Mouse (Mus musculus) thymus, adult 2 months (tissue): ENCODE results near the gene Tcl1b1. TPM values are rescaled to one million over a fixed set of nuclear protein-coding genes. Genes with fewer than 3 reads are reported as not detected.
A peak's percentile ranks its signal among the peaks of the same experiment; 100 is the strongest.
"Not testable (repeated sequence)": the region's sequence is repeated elsewhere in the genome, so short reads cannot be mapped to it uniquely, and the experiment has no call there.

Source experiments
- DNase-seq: peaks from one replicate; pipeline ENCODE4 v3.0.0; 2021
- H3K27ac ChIP-seq: fragments of 200-500 bp; 2 replicates; pipeline ENCODE4 v1.5.1; 2012; ENCODE audit warnings: low read length, control low read depth; ENCODE audit not compliant: control insufficient read depth, insufficient read depth
- H3K27me3 ChIP-seq: fragments of 200-500 bp; 2 replicates; pipeline ENCODE4 v1.6.1; 2012; ENCODE audit warnings: mild to moderate bottlenecking, low read length, moderate library complexity, mixed read lengths; ENCODE audit not compliant: control insufficient read depth, insufficient read depth
- H3K36me3 ChIP-seq: fragments of 200-500 bp; 2 replicates; pipeline ENCODE4 v1.6.1; 2012; ENCODE audit warnings: mild to moderate bottlenecking, low read length, moderate library complexity; ENCODE audit not compliant: control insufficient read depth, insufficient read depth
- H3K4me1 ChIP-seq: fragments of 200-500 bp; replicated peaks from 2 replicates; pipeline ENCODE4 v1.6.1; 2012; ENCODE audit warnings: low read length; ENCODE audit not compliant: control insufficient read depth, insufficient read depth
- H3K4me3 ChIP-seq: fragments of 200-500 bp; 2 replicates; pipeline ENCODE4 v1.5.1; 2012; ENCODE audit warnings: mild to moderate bottlenecking, low read length, control low read depth, moderate library complexity; ENCODE audit not compliant: control insufficient read depth, insufficient read depth
- CTCF ChIP-seq: fragments of 200-500 bp; IDR thresholded peaks from 2 replicates; pipeline ENCODE4 v1.5.1; 2012; ENCODE audit warnings: mild to moderate bottlenecking, control low read depth, low read length, moderate library complexity, borderline replicate concordance; ENCODE audit not compliant: control insufficient read depth, poor library complexity, insufficient read depth; ENCODE audit errors: extremely low read depth
- POLR2A ChIP-seq: fragments of 200-500 bp; IDR thresholded peaks from 2 replicates; pipeline ENCODE4 v1.6.1; 2012; ENCODE audit warnings: mild to moderate bottlenecking, low read length, control low read depth, moderate library complexity; ENCODE audit not compliant: control insufficient read depth, poor library complexity, insufficient read depth; ENCODE audit errors: extremely low read depth
- WGBS: fragments of 180-500 bp; shearing (Covaris S2); methylation state at CpG from one replicate; pipeline ENCODE4 v1.1.7; 2018; 5-methylcytosine and 5-hydroxymethylcytosine counted together
- polyA plus RNA-seq: library from polyadenylated mRNA; depleted of rRNA; stranded (reverse); fragments of >200 nt; gene quantifications from 2 replicates; pipeline ENCODE4 v1.2.3, GENCODE M21; 2012

The Tcl1b1 gene
- polyA plus RNA-seq, 1 experiment = not detected

DNA sequence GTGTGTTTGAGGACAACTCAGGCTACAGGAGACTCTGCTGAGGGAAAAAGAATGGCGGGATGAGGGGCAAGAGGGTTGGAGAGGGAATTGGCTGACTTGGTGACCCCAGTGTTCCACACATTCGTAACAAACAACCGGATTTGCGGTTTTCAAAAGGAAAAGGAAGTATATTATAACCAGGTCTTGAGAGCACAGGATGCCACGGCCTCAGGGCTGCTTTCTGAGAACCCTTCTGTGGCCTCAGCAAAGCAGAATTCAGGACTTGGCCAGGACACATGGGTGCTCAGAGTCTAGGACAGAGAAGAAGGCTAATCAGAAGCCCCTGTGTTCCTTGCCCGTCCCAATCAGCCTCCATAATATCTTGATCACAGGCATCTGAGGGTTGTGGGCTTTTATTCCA is 648 bp upstream of the Tcl1b1 start:
- WGBS = 11% methylated on average over 6 of the region's 6 CpGs
- DNase-seq = no peak
- Histone ChIP-seq H3K36me3 (no peaks in the 10 kb centered on the region), H3K27ac (no peak overlapping the region), H3K27me3 (no peaks in the 10 kb centered on the region), H3K4me1 (0 out of 2 replicates have a peak, but pooled peaks cover 5% of the 10 kb centered on the region), H3K4me3 (no peak overlapping the region)
- TF ChIP-seq POLR2A (no peak), CTCF (no peak)

DNA sequence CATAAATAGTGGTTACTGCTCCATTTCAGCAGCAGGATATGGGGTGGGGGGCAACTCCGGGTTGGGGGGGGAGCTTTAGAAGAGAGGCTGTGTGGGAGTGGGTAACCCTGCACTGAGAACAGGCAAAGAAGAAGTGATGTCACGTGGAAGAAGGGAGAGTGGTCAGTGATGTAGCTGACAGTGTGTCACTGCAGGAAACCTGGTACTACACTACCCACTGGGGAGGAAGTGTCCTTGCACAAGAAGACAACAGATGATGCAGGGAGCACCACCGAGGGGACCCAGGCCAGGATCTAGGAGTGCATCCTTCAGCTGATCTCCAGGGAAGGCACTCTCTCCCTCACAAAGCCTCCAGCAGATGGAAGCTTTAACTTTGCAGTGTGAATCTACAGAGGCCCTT is 7.2 kb downstream of the Tcl1b1 start:
- DNase-seq = no peak
- H3K36me3 ChIP-seq = no peaks in the 10 kb centered on the region
- TF ChIP-seq POLR2A (no peak), CTCF (no peak)
- WGBS = 40% methylated on average over 3 of the region's 3 CpGs
- no peak overlapping the region for H3K4me3 ChIP-seq
- no peaks in the 10 kb centered on the region for H3K27me3 ChIP-seq
- no peaks in the 10 kb centered on the region for H3K4me1 ChIP-seq
- H3K27ac ChIP-seq = no peak overlapping the region

DNA sequence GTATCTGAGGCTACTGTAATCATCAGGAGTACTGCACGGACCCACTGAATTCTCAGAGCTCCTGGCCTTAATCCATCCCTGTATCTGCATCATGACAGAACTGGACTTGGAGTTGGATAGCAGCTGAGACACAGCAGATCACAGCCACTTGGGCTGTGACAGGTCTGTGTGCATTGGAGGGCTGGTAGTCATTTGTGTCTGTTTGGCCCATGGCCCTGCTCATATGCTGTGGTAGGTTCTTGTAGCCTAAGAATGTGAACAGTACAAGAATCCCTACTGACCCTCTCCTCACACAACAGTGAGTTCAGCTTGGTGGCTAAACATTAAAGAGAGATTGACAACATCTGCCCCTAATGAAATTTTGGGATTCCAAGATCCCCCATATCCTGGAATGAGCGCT is 13.9 kb downstream of the Tcl1b1 start:
- H3K4me3 ChIP-seq = no peak overlapping the region
- no peaks in the 10 kb centered on the region for H3K27me3 ChIP-seq
- no peaks in the 10 kb centered on the region for H3K4me1 ChIP-seq
- 90% methylated on average over 2 of the region's 2 CpGs for WGBS
- TF ChIP-seq POLR2A (no peak), CTCF (no peak)
- no peak overlapping the region for H3K27ac ChIP-seq
- no peak for DNase-seq
- H3K36me3 ChIP-seq = no peaks in the 10 kb centered on the region

DNA sequence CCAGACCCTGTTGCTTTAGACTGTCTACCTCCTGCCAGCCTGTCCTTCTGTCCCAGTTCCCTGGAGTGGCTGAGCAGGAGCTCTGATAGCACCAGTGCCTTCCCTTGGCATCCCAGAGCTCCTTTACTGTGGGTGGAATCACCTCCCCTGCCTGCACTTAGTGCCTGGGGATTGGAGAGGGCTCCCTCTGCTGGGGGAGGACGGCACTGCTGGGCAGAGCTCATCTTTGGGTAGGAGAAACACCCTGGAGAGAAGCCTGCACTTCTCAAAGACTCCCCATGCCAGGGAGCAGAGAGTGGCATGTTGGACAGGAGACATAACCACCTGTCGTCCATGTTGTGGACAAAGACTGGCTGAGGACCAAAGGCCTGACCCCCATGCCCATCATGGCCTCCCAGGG is 14.8 kb downstream of the Tcl1b1 start:
- H3K36me3 ChIP-seq, H3K27me3 ChIP-seq, H3K27ac ChIP-seq, H3K4me1 ChIP-seq, H3K4me3 ChIP-seq: not testable (repeated sequence)
- DNase-seq = peak; percentile 79
- 27% methylated on average over 2 of the region's 2 CpGs for WGBS
- peak; percentile 27; the same call in 1 of the 2 replicates for TF ChIP-seq CTCF

DNA sequence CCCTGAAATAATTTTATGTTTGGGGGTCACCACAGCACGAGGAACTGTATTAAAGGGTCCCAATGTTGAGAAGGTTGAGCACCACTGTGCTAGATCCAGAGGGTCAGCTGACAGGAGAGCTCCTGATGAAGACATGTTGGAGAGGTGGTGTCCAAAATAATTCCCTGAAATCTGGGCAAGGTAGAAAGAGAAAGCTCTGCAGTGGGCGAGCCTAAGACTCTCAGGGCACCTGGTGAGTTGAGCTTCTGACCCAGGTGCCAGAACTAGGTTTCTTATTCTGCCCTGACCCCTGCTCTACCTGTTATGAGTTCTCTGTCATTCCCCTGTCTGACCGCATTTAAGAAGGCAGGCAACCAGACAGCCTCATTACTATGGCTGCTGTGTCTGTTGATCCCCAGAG is 16.6 kb downstream of the Tcl1b1 start, which contains the start of gene Tcl1b5:
TSS of gene Tcl1b5 (plus strand) at position 301 of the 400 bp plus-strand sequence.
- 82% methylated on average over 3 of the region's 3 CpGs for WGBS
- H3K27me3 ChIP-seq, H3K4me3 ChIP-seq, DNase-seq, H3K36me3 ChIP-seq, H3K4me1 ChIP-seq, H3K27ac ChIP-seq: not testable (repeated sequence)

DNA sequence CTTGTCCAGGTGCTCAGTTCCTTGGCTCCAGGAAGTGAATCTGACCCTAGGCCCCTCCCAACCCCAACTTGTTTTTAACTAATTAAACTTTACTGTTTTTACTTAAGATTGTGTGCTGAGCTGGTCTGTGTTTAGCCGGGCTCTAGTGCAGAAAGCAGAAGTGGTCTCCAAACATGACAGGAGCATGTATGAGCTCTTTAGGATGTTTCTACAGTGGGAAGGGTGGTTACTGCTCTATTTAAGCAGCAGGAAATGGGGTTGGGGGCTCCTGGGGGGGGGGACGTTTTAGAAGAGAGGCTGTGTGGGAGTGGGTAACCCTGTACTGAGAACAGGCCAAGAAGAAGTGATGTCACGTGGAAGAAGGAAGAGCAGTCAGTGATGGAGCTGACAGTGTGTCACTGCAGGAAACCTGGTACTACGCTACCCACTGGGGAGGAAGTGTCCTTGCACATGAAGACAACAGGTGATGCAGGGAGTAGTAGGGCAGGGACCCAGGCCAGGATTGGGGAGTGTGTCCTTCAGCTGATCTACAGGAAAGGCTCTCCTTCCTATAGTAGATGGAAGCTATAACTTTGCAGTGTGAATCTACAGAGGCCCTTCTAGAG is 21.7 kb downstream of the Tcl1b1 start:
- H3K27me3 ChIP-seq, DNase-seq, H3K4me1 ChIP-seq, H3K36me3 ChIP-seq, H3K27ac ChIP-seq, H3K4me3 ChIP-seq: not testable (repeated sequence)
- 8% methylated on average over 4 of the region's 4 CpGs for WGBS

DNA sequence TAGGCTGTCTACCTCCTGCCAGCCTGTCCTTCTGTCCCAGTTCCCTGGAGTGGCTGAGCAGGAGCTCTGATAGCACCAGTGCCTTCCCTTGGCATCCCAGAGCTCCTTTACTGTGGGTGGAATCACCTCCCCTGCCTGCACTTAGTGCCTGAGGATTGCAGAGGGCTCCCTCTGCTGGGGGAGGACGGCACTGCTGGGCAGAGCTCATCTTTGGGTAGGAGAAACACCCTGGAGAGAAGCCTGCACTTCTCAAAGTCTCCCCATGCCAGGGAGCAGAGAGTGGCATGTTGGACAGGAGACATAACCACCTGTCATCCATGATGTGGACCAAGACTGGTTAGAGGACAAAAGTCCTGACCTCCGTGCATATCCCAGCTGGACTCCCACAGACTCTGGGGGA is 29.5 kb downstream of the Tcl1b1 start:
- H3K27me3 ChIP-seq, H3K4me1 ChIP-seq, H3K4me3 ChIP-seq, H3K27ac ChIP-seq, H3K36me3 ChIP-seq: not testable (repeated sequence)
- 31% methylated on average over 2 of the region's 2 CpGs for WGBS
- peak; percentile 21 for DNase-seq
- TF ChIP-seq CTCF = peak; percentile 33; the same call in 1 of the 2 replicates

DNA sequence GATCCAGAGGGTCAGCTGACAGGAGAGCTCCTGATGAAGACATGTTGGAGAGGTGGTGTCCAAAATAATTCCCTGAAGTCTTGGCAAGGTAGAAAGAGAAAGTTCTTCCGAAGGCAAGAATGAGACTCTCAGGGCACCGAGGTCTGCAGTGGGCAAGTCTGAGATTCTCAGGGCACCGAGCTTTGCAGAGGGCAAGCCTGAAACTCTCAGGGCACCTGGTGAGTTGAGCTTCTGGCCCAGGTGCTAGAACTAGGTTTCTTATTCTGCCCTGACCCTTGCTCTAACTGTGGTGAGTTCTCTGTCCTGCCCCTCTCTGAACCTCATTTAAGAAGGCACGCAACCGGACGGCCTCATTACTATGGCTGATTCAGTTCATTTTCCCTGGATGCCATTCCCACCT is 31.3 kb downstream of the Tcl1b1 start, which contains the start of gene Tcl1b3:
TSS of gene Tcl1b3 (plus strand) at position 301 of the 400 bp plus-strand sequence.
- 96% methylated on average over 6 of the region's 6 CpGs for WGBS
- H3K27me3 ChIP-seq, H3K4me3 ChIP-seq, DNase-seq, H3K36me3 ChIP-seq, H3K4me1 ChIP-seq, H3K27ac ChIP-seq: not testable (repeated sequence)

DNA sequence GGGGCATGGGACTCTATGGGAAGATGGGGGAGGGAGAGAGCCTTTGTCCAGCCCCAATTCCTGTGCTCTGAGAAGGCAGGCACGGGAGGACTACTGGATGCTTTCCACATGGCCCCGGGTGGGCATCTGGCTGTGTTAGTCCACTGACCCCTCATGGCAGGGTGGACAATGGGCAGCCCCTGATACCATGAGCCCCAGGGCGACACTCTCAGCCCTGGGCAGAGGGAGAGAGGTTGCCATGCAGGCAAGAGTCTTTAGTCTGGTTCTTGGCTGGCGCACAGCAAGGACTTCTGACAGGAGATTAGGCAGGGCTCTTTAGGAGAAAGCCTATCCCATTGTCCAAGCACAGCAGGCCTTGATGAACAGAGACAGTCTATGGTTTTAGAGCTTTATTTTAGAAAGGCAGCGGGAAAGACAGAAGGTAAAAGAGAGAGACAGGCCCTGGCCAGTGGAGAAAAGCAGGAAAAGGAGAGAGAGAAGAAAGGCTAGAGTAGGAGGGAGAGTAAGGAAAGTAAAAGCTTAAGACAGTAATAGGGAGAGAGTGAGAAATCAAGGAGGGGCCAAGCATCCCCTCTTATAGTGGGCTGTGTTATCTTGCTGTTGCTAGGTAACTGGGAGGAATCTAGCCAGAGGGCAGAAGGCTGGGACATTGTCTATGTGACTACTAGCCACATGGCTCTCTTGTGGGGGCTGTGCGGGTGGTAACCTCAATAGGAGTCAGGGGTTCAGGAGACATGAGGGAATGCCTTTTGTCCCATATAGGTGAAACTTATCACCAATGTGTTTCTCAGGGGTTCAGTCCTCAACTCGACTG is 40.4 kb downstream of the Tcl1b1 start:
- 83% methylated on average over 7 of the region's 7 CpGs for WGBS
- not testable (repeated sequence) for H3K4me1 ChIP-seq, H3K36me3 ChIP-seq, H3K27ac ChIP-seq, H3K27me3 ChIP-seq, H3K4me3 ChIP-seq, DNase-seq

DNA sequence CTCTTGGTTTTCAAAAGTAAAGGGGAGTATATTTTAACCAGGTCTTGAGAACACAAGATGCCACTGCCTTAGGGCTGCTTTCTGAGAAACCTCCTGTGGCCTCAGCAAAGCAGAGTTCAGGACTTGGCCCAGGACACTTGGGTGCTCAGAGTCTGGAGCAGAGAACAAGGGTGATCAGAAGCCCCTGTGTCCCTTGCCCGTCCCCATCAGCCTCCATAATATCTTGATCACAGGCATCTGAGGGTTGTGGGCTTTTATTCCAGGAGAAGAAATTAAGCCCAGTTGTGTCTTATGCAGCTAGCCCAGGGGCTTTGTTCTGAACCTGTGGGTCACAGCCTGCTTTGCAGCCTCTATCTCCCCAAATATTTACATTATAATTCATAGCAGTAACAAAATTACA is 42.2 kb downstream of the Tcl1b1 start, which contains the start of gene Tcl1b4:
TSS of gene Tcl1b4 (plus strand) at position 301 of the 400 bp plus-strand sequence.
- H3K27me3 ChIP-seq, H3K4me3 ChIP-seq, H3K27ac ChIP-seq, DNase-seq, H3K36me3 ChIP-seq, H3K4me1 ChIP-seq: not testable (repeated sequence)
- 89% methylated on average over 1 of the region's 1 CpGs for WGBS
